Mouse (Mus musculus): ENCODE data around the gene Cdh3.

Cdh3 gene

GRCm38 (mm10) chr8:106606601-106607145, 96.0 kb downstream of the Cdh3 start:
- no peak for DNase-seq (ENCODE audit: low spot score in 2 of 2)
